Comparison of ENCODE assay signal across 11 mouse cellular contexts in genomic region chr8:3355586-3355985, GRCm38 (mm10). TPM values are rescaled to one million over a fixed set of nuclear protein-coding genes. Genes with fewer than 3 reads are reported as not detected.
DNase-seq lines count a peak whose midpoint lies in the region; ATAC-seq and TF ChIP-seq lines count a peak whose summit lies in the region.
"Had no signal": no experiment of that assay in that cellular context is flagged by ENCODE, and none has a peak within 500 bp of the region (broad histone marks: within the 10 kb centered on the region; RNA-seq: fewer than 3 reads in every experiment).

No protein-coding gene starts in this region.

- H3K9ac ChIP-seq in ES-Bruce4 (ENCODE audit: low read depth, poor library complexity, severe bottlenecking), result no peak overlapping the region
- H3K9ac ChIP-seq: midbrain, embryonic 12.5 days had no signal

- H3K27me3 ChIP-seq in ES-Bruce4 (ENCODE audit: control insufficient read depth, insufficient read depth, low read length, poor library complexity, severe bottlenecking), result no peaks in the 10 kb centered on the region
- no peaks in the 10 kb centered on the region for H3K27me3 ChIP-seq in megakaryocyte, embryonic 14.5 days (replicated peaks)
- H3K27me3 ChIP-seq: midbrain, embryonic 12.5 days had no signal

- ATAC-seq in common myeloid progenitor, adult 5-6 weeks (replicated peaks; ENCODE audit: low read depth, poor library complexity, severe bottlenecking), result peak; percentile 66

- peak; percentile 44 for TF ChIP-seq CTCF in ES-Bruce4 (IDR thresholded peaks at IDR 0.05; ENCODE audit: low read depth, low read length)

- no peak for TF ChIP-seq EP300 in ES-Bruce4 (IDR thresholded peaks at IDR 0.05; ENCODE audit: insufficient read depth, low read depth, low read length)

- no peaks in the 10 kb centered on the region for H3K9me3 ChIP-seq in ES-Bruce4 (replicated peaks; ENCODE audit: control insufficient read depth, insufficient read depth, low read length, poor library complexity, severe bottlenecking)
- no peaks in the 10 kb centered on the region for H3K9me3 ChIP-seq in megakaryocyte, embryonic 14.5 days
- H3K9me3 ChIP-seq: hindbrain, embryonic 10.5 days; midbrain, embryonic 12.5 days had no signal

- no peak overlapping the region for H3K4me3 ChIP-seq in ES-Bruce4 (ENCODE audit: low read depth, low read length)
- H3K4me3 ChIP-seq in megakaryocyte, embryonic 14.5 days (replicated peaks), result peak overlapping the region; percentile 72
- H3K4me3 ChIP-seq: hindbrain, embryonic 10.5 days; midbrain, embryonic 12.5 days had no signal

- no peak for TF ChIP-seq POLR2A in ES-Bruce4 (IDR thresholded peaks at IDR 0.05; ENCODE audit: insufficient read depth, low read length)

- no peaks in the 10 kb centered on the region for H3K36me3 ChIP-seq in ES-Bruce4 (ENCODE audit: control insufficient read depth, insufficient read depth, low read length, poor library complexity, severe bottlenecking)
- peaks cover 7% of the 10 kb centered on the region for H3K36me3 ChIP-seq in megakaryocyte, embryonic 14.5 days (replicated peaks; ENCODE audit: low read length)
- H3K36me3 ChIP-seq: hindbrain, embryonic 10.5 days; midbrain, embryonic 12.5 days had no signal

- no peak overlapping the region for H3K27ac ChIP-seq in ES-Bruce4 (ENCODE audit: insufficient read depth, low read length)
- H3K27ac ChIP-seq: hindbrain, embryonic 10.5 days; midbrain, embryonic 12.5 days had no signal

- DNase-seq in thymus, adult 18-20 months, result peak; percentile 52 to 84
- no peak for DNase-seq in left cerebral cortex, adult 8-10 months (ENCODE audit: low spot score in 2 of 2)
- no peak for DNase-seq in testis, postnatal 14 days (ENCODE audit: low spot score)
- DNase-seq in cerebellum, postnatal 10 days, result no peak
- DNase-seq: adrenal gland, postnatal 10 days had no signal

- H3K4me1 ChIP-seq in ES-Bruce4 (ENCODE audit: control insufficient read depth, insufficient read depth, low read length), result peaks cover 3% of the 10 kb centered on the region
- H3K4me1 ChIP-seq in megakaryocyte, embryonic 14.5 days, result peaks cover 58% of the 10 kb centered on the region
- H3K4me1 ChIP-seq: hindbrain, embryonic 10.5 days; midbrain, embryonic 12.5 days had no signal

RNA-seq across cellular contexts. Expression of gene A430078G23Rik, which starts 2.4 kb away (rescaled TPM):
- not detected in 2 replicates for polyA plus RNA-seq in ES-Bruce4 (2011; ENCODE audit: insufficient read depth, insufficient read length, low read depth, missing spikeins)
- 22.7 and 25.9 TPM in 2 replicates for total RNA-seq in common myeloid progenitor, adult 5-6 weeks (2017)
- polyA plus RNA-seq in megakaryocyte, embryonic 14.5 days (2012; ENCODE audit: insufficient read depth, low replicate concordance), result 1.3 TPM in 1 of 2 replicates, not detected in the other
- not detected for total RNA-seq in left cerebral cortex, adult 8-10 months (2022)
- total RNA-seq: layer of hippocampus, postnatal 25 days had no signal
- polyA plus RNA-seq: hindbrain, embryonic 10.5 days; midbrain, embryonic 12.5 days had no signal

RNA-seq across cellular contexts. Expression of gene Arhgef18, which starts 37.2 kb away (rescaled TPM):
- polyA plus RNA-seq in ES-Bruce4 (2011; ENCODE audit: insufficient read depth, insufficient read length, low read depth, missing spikeins), result 64.8 and 67.7 TPM in 2 replicates
- 26.5 and 30.3 TPM in 2 replicates for total RNA-seq in common myeloid progenitor, adult 5-6 weeks (2017)
- polyA plus RNA-seq in megakaryocyte, embryonic 14.5 days (2012; ENCODE audit: insufficient read depth, low replicate concordance), result 10.5 and 16.0 TPM in 2 replicates
- total RNA-seq in left cerebral cortex, adult 8-10 months (2022), result 10 to 100 TPM; 38.6 to 45.6 (median 41.8) TPM

Comparison
In these comparisons a context has a peak if more than half of its experiments do, and no peak if none do; other contexts are left out.
1. DNase-seq: peak in thymus, adult 18-20 months (2 of 2); none in left cerebral cortex, adult 8-10 months (0 of 2), testis, postnatal 14 days (single experiment) and cerebellum, postnatal 10 days (0 of 2).
2. RNA of gene A430078G23Rik, which starts 2.4 kb away (total RNA-seq): 22.7 to 25.9 TPM in common myeloid progenitor, adult 5-6 weeks; not detected in left cerebral cortex, adult 8-10 months; every median in the first group is over 10 times any median in the second.